Mouse (Mus musculus): ENCODE measurements at regions not wholly inside any gene's neighbourhood (a gene's known extent, or its start where the extent isn't known, plus 50 kb on each side); places are given as distances from the start of the nearest gene placed in this dataset.

DNA sequence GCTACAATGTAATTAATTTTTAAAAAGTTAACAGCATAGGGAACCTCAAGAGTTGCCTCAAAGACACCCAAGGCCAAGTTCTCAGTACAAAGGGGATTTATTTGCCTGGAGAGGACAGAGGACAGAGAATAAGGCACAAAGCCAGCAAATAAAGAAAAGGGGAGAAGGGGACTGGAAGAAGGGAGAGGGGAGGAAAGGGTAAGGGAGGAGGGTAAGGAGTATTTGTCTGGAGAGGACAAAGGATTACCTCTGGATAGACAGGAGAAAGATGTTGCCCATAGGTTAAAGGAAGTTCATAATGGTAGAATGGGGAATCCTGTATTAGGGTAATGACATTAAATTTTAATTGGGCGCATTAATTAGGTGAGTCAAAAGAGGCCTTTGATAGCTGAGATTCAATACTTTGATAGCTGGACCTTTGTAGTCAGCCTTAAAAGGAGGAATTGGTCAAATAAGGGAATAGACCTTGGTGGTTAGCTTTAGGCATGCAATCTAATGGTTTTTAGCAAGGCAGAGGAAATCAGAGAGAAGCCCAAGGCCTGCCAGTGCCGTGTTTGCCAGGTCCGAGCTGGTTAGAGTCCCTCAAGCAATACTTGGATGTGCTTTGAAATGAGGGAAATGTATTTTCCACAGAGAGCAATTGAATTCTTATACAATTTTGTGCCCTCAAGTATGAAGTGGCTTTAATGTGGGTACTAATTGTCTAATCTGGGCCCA lies 164.8 kb upstream of the Gnpda2 start:
- Histone ChIP-seq H3K9ac (no peak overlapping the region), H3K27ac (no peak overlapping the region), H3K27me3 (no peaks in the 10 kb centered on the region), H3K4me2 (no peak overlapping the region), H3K4me3 (no peak overlapping the region), H3K9me3 (replicated peaks) (no peaks in the 10 kb centered on the region), H3K4me1 (peaks cover 6% of the 10 kb centered on the region; the same call in 1 of the 2 replicates), H3K36me3 (ENCODE audit: poor library complexity, severe bottlenecking) (no peaks in the 10 kb centered on the region)
- 41% methylated on average over 3 of the region's 3 CpGs for WGBS
- peak; percentile 43; the same call in 1 of the 2 replicates for ATAC-seq

- Histone ChIP-seq H3K27ac (no peak overlapping the region), H3K36me3 (ENCODE audit: poor library complexity, severe bottlenecking) (no peaks in the 10 kb centered on the region), H3K27me3 (no peaks in the 10 kb centered on the region), H3K9ac (no peak overlapping the region), H3K4me1 (peaks cover 6% of the 10 kb centered on the region; the same call in 1 of the 2 replicates), H3K4me3 (no peak overlapping the region), H3K4me2 (no peak overlapping the region), H3K9me3 (replicated peaks) (no peaks in the 10 kb centered on the region)
- WGBS, result 17% methylated on average over 1 of the region's 1 CpGs
- peak; percentile 71; the same call in 1 of the 2 replicates for ATAC-seq
These were observed 164.2 kb upstream of the Gnpda2 start for GRCm38 (mm10) chr5:69756360-69756759.

DNA sequence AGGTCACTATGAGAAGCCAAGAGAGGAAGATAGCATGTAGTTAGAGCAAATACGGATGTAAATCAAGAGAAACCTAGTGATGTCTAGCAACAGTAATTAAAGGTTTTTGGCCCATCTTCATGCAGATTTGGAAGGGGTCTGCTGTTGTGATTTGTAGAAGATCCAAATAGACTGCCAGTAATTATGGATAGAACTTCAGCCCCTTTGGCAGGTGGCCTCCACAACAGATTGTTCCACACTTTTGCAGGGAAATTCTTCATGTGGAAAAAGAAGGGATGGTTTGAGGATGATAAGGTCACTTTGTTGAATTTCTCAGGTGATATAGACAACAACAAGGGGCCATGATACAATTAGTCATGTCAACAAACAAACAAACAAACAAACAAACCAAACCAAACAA lies 148.4 kb upstream of the Gnpda2 start:
- H3K9ac ChIP-seq, result no peak overlapping the region
- WGBS, result 97% methylated on average over 1 of the region's 1 CpGs
- ATAC-seq, result no peak

GRCm38 (mm10) chr5:69721351-69722006 lies 129.3 kb upstream of the Gnpda2 start:
- no peak overlapping the region for H3K4me3 ChIP-seq
- 79% methylated on average over 5 of the region's 5 CpGs for WGBS
- no peak for ATAC-seq

More for the DNA sequence above, 148.4 kb upstream of the Gnpda2 start:
- no peak overlapping the region for H3K4me2 ChIP-seq
- no peak overlapping the region for H3K27ac ChIP-seq
- no peaks in the 10 kb centered on the region for H3K36me3 ChIP-seq (ENCODE audit: poor library complexity, severe bottlenecking)
- no peaks in the 10 kb centered on the region for H3K9me3 ChIP-seq (replicated peaks)
- H3K4me1 ChIP-seq, result no peaks in the 10 kb centered on the region
- no peaks in the 10 kb centered on the region for H3K27me3 ChIP-seq
- no peak overlapping the region for H3K4me3 ChIP-seq

GRCm38 (mm10) chr5:69716087-69716486 lies 123.9 kb upstream of the Gnpda2 start:
- Histone ChIP-seq H3K9me3 (replicated peaks) (no peaks in the 10 kb centered on the region), H3K4me3 (no peak overlapping the region), H3K27ac (no peak overlapping the region), H3K36me3 (ENCODE audit: poor library complexity, severe bottlenecking) (no peaks in the 10 kb centered on the region), H3K4me1 (no peaks in the 10 kb centered on the region), H3K9ac (no peak overlapping the region), H3K4me2 (no peak overlapping the region), H3K27me3 (no peaks in the 10 kb centered on the region)
- 62% methylated on average over 2 of the region's 2 CpGs for WGBS
- no peak for ATAC-seq

More at GRCm38 (mm10) chr5:69721351-69722006, 129.3 kb upstream of the Gnpda2 start:
- Histone ChIP-seq H3K9me3 (replicated peaks) (no peaks in the 10 kb centered on the region), H3K36me3 (ENCODE audit: poor library complexity, severe bottlenecking) (no peaks in the 10 kb centered on the region), H3K9ac (no peak overlapping the region), H3K27me3 (no peaks in the 10 kb centered on the region), H3K27ac (no peak overlapping the region), H3K4me1 (no peaks in the 10 kb centered on the region), H3K4me2 (no peak overlapping the region)

DNA sequence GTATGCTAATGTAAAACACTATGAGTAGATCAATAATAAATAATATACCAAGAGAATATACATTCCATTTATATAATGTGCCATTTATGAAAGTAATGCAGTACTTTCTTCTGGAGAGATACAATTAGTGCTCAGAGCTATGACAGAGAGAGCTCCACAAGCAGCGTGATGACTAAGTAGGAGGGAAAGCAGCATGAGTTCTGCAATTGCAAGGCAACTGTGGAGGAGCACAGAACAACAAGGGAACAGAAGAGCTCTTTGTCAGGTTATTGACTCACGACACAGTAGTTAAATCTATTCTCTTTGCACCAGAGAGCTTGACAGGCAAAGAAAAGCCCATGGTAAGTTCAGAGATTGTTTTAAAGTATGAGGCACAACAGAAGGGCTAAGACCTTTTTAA lies 115.0 kb upstream of the Gnpda2 start:
- Histone ChIP-seq H3K36me3 (ENCODE audit: poor library complexity, severe bottlenecking) (no peaks in the 10 kb centered on the region), H3K9ac (no peak overlapping the region), H3K4me1 (no peaks in the 10 kb centered on the region), H3K4me2 (no peak overlapping the region), H3K4me3 (no peak overlapping the region), H3K27me3 (no peaks in the 10 kb centered on the region), H3K9me3 (replicated peaks) (no peaks in the 10 kb centered on the region), H3K27ac (no peak overlapping the region)
- no peak for ATAC-seq
- 6% methylated on average over 2 of the region's 2 CpGs for WGBS

GRCm38 (mm10) chr5:69705168-69705532 lies 113.0 kb upstream of the Gnpda2 start:
- no peaks in the 10 kb centered on the region for H3K36me3 ChIP-seq (ENCODE audit: poor library complexity, severe bottlenecking)
- 48% methylated on average over 4 of the region's 4 CpGs for WGBS
- no peak overlapping the region for H3K27ac ChIP-seq
- H3K4me2 ChIP-seq, result no peak overlapping the region
- ATAC-seq, result peak; percentile 48; the same call in 1 of the 2 replicates
- H3K4me3 ChIP-seq, result no peak overlapping the region
- no peak overlapping the region for H3K9ac ChIP-seq
- no peaks in the 10 kb centered on the region for H3K27me3 ChIP-seq
- no peaks in the 10 kb centered on the region for H3K4me1 ChIP-seq
- no peaks in the 10 kb centered on the region for H3K9me3 ChIP-seq (replicated peaks)

- no peak overlapping the region for H3K4me2 ChIP-seq
- H3K27me3 ChIP-seq, result no peaks in the 10 kb centered on the region
- no peak overlapping the region for H3K9ac ChIP-seq
- H3K27ac ChIP-seq, result no peak overlapping the region
- H3K36me3 ChIP-seq (ENCODE audit: poor library complexity, severe bottlenecking), result no peaks in the 10 kb centered on the region
- H3K4me1 ChIP-seq, result no peaks in the 10 kb centered on the region
- 55% methylated on average over 2 of the region's 2 CpGs for WGBS
- peak; percentile 80 for ATAC-seq
- H3K9me3 ChIP-seq (replicated peaks), result no peaks in the 10 kb centered on the region
- H3K4me3 ChIP-seq, result no peak overlapping the region
These were observed 112.4 kb upstream of the Gnpda2 start for GRCm38 (mm10) chr5:69704261-69705167.

GRCm38 (mm10) chr5:69678770-69679169 lies 86.6 kb upstream of the Gnpda2 start:
- H3K36me3 ChIP-seq (ENCODE audit: poor library complexity, severe bottlenecking), result no peaks in the 10 kb centered on the region
- H3K9me3 ChIP-seq (replicated peaks), result no peaks in the 10 kb centered on the region
- no peak overlapping the region for H3K9ac ChIP-seq
- H3K4me3 ChIP-seq, result no peak overlapping the region
- H3K27ac ChIP-seq, result no peak overlapping the region
- H3K4me1 ChIP-seq, result no peaks in the 10 kb centered on the region
- H3K4me2 ChIP-seq, result no peak overlapping the region
- H3K27me3 ChIP-seq, result no peaks in the 10 kb centered on the region
- ATAC-seq, result no peak
- 76% methylated on average over 3 of the region's 3 CpGs for WGBS

DNA sequence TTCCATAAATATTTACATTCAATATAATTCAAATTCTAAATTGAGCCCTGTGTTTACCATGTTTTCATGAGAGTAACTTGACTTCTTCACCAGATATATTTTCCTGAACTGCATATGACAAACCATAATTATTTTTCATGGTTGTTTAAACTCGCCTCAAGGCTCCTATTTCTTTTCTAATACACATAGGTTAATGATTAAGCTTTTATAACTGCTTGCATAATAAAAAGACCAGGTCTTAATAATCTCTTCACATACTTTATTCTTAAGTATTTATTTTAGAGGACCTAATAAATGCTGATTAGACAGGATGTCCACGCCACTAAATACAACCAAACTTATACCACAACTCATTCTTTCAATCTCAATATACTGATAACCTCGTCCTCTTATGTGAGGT lies 86.1 kb upstream of the Gnpda2 start:
- no peak for ATAC-seq
- WGBS, result 83% methylated on average over 3 of the region's 3 CpGs
- no peak overlapping the region for H3K27ac ChIP-seq

DNA sequence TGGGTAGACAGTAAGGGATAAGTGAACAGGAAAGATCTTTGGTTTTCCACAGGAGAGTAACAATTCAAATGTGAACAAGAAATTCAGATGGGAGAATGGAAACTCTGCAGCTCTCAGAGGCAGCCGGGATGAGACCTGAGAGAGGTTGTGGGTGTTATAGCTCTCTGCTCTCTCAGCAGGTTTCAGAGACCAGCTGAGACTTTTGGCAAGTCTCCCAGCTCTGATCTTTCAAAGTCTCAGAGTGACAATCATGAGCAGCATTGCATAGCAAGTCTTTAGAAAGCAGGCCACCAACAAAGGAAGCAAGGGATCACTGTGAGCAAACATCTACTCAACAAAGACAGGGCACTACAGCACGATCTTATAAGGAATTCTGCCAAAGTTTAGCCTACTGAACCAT lies 73.4 kb upstream of the Gnpda2 start:
- H3K4me2 ChIP-seq, result no peak overlapping the region
- ATAC-seq, result no peak
- no peaks in the 10 kb centered on the region for H3K36me3 ChIP-seq (ENCODE audit: poor library complexity, severe bottlenecking)
- no peak overlapping the region for H3K27ac ChIP-seq
- no peaks in the 10 kb centered on the region for H3K27me3 ChIP-seq
- no peak overlapping the region for H3K4me3 ChIP-seq
- WGBS, result 39% methylated on average over 2 of the region's 2 CpGs
- H3K9me3 ChIP-seq (replicated peaks), result no peaks in the 10 kb centered on the region
- no peak overlapping the region for H3K9ac ChIP-seq
- H3K4me1 ChIP-seq, result peaks cover 3% of the 10 kb centered on the region; the same call in 1 of the 2 replicates

More for the DNA sequence above, 86.1 kb upstream of the Gnpda2 start:
- no peaks in the 10 kb centered on the region for H3K36me3 ChIP-seq (ENCODE audit: poor library complexity, severe bottlenecking)
- no peak overlapping the region for H3K9ac ChIP-seq
- H3K27me3 ChIP-seq, result no peaks in the 10 kb centered on the region
- no peak overlapping the region for H3K4me3 ChIP-seq
- H3K9me3 ChIP-seq (replicated peaks), result no peaks in the 10 kb centered on the region
- no peak overlapping the region for H3K4me2 ChIP-seq
- no peaks in the 10 kb centered on the region for H3K4me1 ChIP-seq

- 79% methylated on average over 3 of the region's 3 CpGs for WGBS
- Histone ChIP-seq H3K4me3 (no peak overlapping the region), H3K9ac (no peak overlapping the region), H3K9me3 (replicated peaks) (no peaks in the 10 kb centered on the region), H3K4me2 (no peak overlapping the region), H3K27ac (no peak overlapping the region), H3K27me3 (no peaks in the 10 kb centered on the region), H3K4me1 (peaks cover 3% of the 10 kb centered on the region; the same call in 1 of the 2 replicates), H3K36me3 (ENCODE audit: poor library complexity, severe bottlenecking) (no peaks in the 10 kb centered on the region)
- ATAC-seq, result no peak
These were observed 71.8 kb upstream of the Gnpda2 start for GRCm38 (mm10) chr5:69663961-69664360.

Measured in forebrain, embryonic 13.5 days (tissue).